Mouse (Mus musculus) lung, embryonic 14.5 days (tissue): ENCODE results near the gene Grk5. TPM values are rescaled to one million over a fixed set of nuclear protein-coding genes. Genes with fewer than 3 reads are reported as not detected.

ENCODE experiments used
- ATAC-seq: fragments of 200-750 bp; cut with Nextera tagmentation; 2 replicates; pipeline ENCODE4 v1.8.0; 2017; ENCODE audit warnings: mild to moderate bottlenecking, moderate TSS enrichment, moderate library complexity; ENCODE audit not compliant: insufficient read depth
- DNase-seq: peaks from one replicate; pipeline ENCODE4 v3.0.0-alpha.2; 2015
- H3K27ac ChIP-seq: fragments of 300-500 bp; sonication (generic); 2 replicates; pipeline ENCODE4 v1.5.1; 2014; ENCODE audit warnings: low read depth, mild to moderate bottlenecking, moderate library complexity
- H3K27me3 ChIP-seq: fragments of 300-500 bp; sonication (generic); 2 replicates; pipeline ENCODE4 v1.6.1; 2014; ENCODE audit warnings: low read length, control low read depth; ENCODE audit not compliant: insufficient read depth
- H3K36me3 ChIP-seq: fragments of 300-500 bp; sonication (generic); 2 replicates; pipeline ENCODE4 v1.6.1; 2014; ENCODE audit warnings: control low read depth; ENCODE audit not compliant: insufficient read depth
- H3K4me1 ChIP-seq: fragments of 300-500 bp; sonication (generic); 2 replicates; pipeline ENCODE4 v1.6.1; 2014; ENCODE audit warnings: antibody characterized with exemption, control low read depth; ENCODE audit not compliant: insufficient read depth
- H3K4me2 ChIP-seq: fragments of 300-500 bp; sonication (generic); 2 replicates; pipeline ENCODE4 v1.6.1; 2014; ENCODE audit warnings: mild to moderate bottlenecking
- H3K4me3 ChIP-seq: fragments of 300-500 bp; sonication (generic); 2 replicates; pipeline ENCODE4 v1.5.1; 2014; ENCODE audit warnings: low read depth, low read length
- H3K9ac ChIP-seq: fragments of 300-500 bp; sonication (generic); 2 replicates; pipeline ENCODE4 v1.6.1; 2014
- H3K9me3 ChIP-seq: fragments of 300-500 bp; sonication (generic); 2 replicates; pipeline ENCODE4 v1.6.1; 2016; ENCODE audit warnings: low read depth, low read length, control low read depth
- CTCF ChIP-seq: IDR thresholded peaks from 2 replicates; pipeline ENCODE4 v1.5.1; 2016; ENCODE audit warnings: antibody characterized with exemption, low read depth
- WGBS: fragments of 180-500 bp; shearing (Covaris S2); extraction: QIAGEN DNeasy Blood & Tissue Kit; methylation state at CpG from one replicate; pipeline ENCODE4 v1.1.7; 2014; 5-methylcytosine and 5-hydroxymethylcytosine counted together
- polyA plus RNA-seq: library from polyadenylated mRNA; unstranded; fragments of >200 nt; fragmentation: Nextera tagmentation; extraction: Ambion mirVana; gene quantifications from 2 replicates; pipeline ENCODE4 v1.2.1, GENCODE M21; 2014

Grk5 gene
- polyA plus RNA-seq, 1 experiment from 2014 or later = 4.5 TPM

GRCm38 (mm10) chr19:61057581-61057980, 168.0 kb downstream of the Grk5 start:
- H3K36me3 ChIP-seq = no peaks in the 10 kb centered on the region
- 0 out of 2 replicates have a peak, but pooled peaks cover 8% of the 10 kb centered on the region for H3K4me1 ChIP-seq
- H3K4me2 ChIP-seq = no peak overlapping the region
- H3K9ac ChIP-seq = no peak overlapping the region
- H3K9me3 ChIP-seq = no peaks in the 10 kb centered on the region
- WGBS = 9% methylated on average over 3 of the region's 3 CpGs
- H3K27me3 ChIP-seq = no peaks in the 10 kb centered on the region
- H3K27ac ChIP-seq = 0 out of 2 replicates have a peak overlapping the region, but pooled peaks have one; percentile 13
- ATAC-seq = peak; percentile 73; the same call in 1 of the 2 replicates
- DNase-seq = peak; percentile 76
- no peak for TF ChIP-seq CTCF
- no peak overlapping the region for H3K4me3 ChIP-seq

- Histone ChIP-seq H3K36me3 (no peaks in the 10 kb centered on the region), H3K4me3 (no peak overlapping the region), H3K4me1 (0 out of 2 replicates have a peak, but pooled peaks cover 4% of the 10 kb centered on the region), H3K9me3 (no peaks in the 10 kb centered on the region), H3K27ac (no peak overlapping the region), H3K9ac (no peak overlapping the region), H3K27me3 (no peaks in the 10 kb centered on the region), H3K4me2 (no peak overlapping the region)
- DNase-seq (no peak), ATAC-seq (no peak)
- WGBS = 92% methylated on average over 3 of the region's 3 CpGs
- no peak for TF ChIP-seq CTCF
Observed at GRCm38 (mm10) chr19:61064386-61064785, 174.8 kb downstream of the Grk5 start.

GRCm38 (mm10) chr19:61065011-61065410, 175.5 kb downstream of the Grk5 start:
- TF ChIP-seq CTCF = peak; percentile 41; the same call in 1 of the 2 replicates
- H3K9ac ChIP-seq = no peak overlapping the region
- H3K27me3 ChIP-seq = no peaks in the 10 kb centered on the region
- no peak for DNase-seq
- ATAC-seq = no peak
- H3K4me1 ChIP-seq = 0 out of 2 replicates have a peak, but pooled peaks cover 4% of the 10 kb centered on the region
- no peaks in the 10 kb centered on the region for H3K36me3 ChIP-seq
- WGBS = 81% methylated on average over 1 of the region's 1 CpGs
- H3K4me2 ChIP-seq = no peak overlapping the region
- H3K4me3 ChIP-seq = no peak overlapping the region
- no peak overlapping the region for H3K27ac ChIP-seq
- no peaks in the 10 kb centered on the region for H3K9me3 ChIP-seq

GRCm38 (mm10) chr19:61078622-61079021, 189.1 kb downstream of the Grk5 start:
- Histone ChIP-seq H3K9ac (no peak overlapping the region), H3K4me1 (no peaks in the 10 kb centered on the region), H3K9me3 (no peaks in the 10 kb centered on the region), H3K27me3 (no peaks in the 10 kb centered on the region), H3K27ac (no peak overlapping the region), H3K4me3 (no peak overlapping the region), H3K36me3 (no peaks in the 10 kb centered on the region), H3K4me2 (no peak overlapping the region)
- DNase-seq = no peak
- 81% methylated on average over 3 of the region's 3 CpGs for WGBS
- ATAC-seq = no peak
- no peak for TF ChIP-seq CTCF

- ATAC-seq (no peak), DNase-seq (no peak)
- Histone ChIP-seq H3K4me3 (no peak overlapping the region), H3K9ac (no peak overlapping the region), H3K4me1 (no peaks in the 10 kb centered on the region), H3K36me3 (0 out of 2 replicates have a peak, but pooled peaks cover 2% of the 10 kb centered on the region), H3K9me3 (no peaks in the 10 kb centered on the region), H3K27me3 (no peaks in the 10 kb centered on the region), H3K4me2 (no peak overlapping the region), H3K27ac (no peak overlapping the region)
- WGBS = 80% methylated on average over 5 of the region's 5 CpGs
- no peak for TF ChIP-seq CTCF
Observed at GRCm38 (mm10) chr19:61080251-61080749, 190.8 kb downstream of the Grk5 start.

GRCm38 (mm10) chr19:61083006-61083405, 193.5 kb downstream of the Grk5 start:
- Histone ChIP-seq H3K4me1 (no peaks in the 10 kb centered on the region), H3K4me3 (no peak overlapping the region), H3K9ac (no peak overlapping the region), H3K36me3 (0 out of 2 replicates have a peak, but pooled peaks cover 6% of the 10 kb centered on the region), H3K4me2 (no peak overlapping the region), H3K9me3 (no peaks in the 10 kb centered on the region), H3K27me3 (no peaks in the 10 kb centered on the region), H3K27ac (no peak overlapping the region)
- no peak for TF ChIP-seq CTCF
- DNase-seq (no peak), ATAC-seq (no peak)
- 89% methylated on average over 8 of the region's 8 CpGs for WGBS

GRCm38 (mm10) chr19:61084149-61084940, 194.8 kb downstream of the Grk5 start:
- ATAC-seq (peak; percentile 84), DNase-seq (peak; percentile 94)
- no peak overlapping the region for H3K9ac ChIP-seq
- H3K4me3 ChIP-seq = no peak overlapping the region
- H3K4me1 ChIP-seq = no peaks in the 10 kb centered on the region
- H3K9me3 ChIP-seq = no peaks in the 10 kb centered on the region
- peak; percentile 98 for TF ChIP-seq CTCF
- H3K27ac ChIP-seq = no peak overlapping the region
- 0 out of 2 replicates have a peak, but pooled peaks cover 6% of the 10 kb centered on the region for H3K36me3 ChIP-seq
- H3K4me2 ChIP-seq = no peak overlapping the region
- no peaks in the 10 kb centered on the region for H3K27me3 ChIP-seq
- 46% methylated on average over 4 of the region's 4 CpGs for WGBS
